Mouse (Mus musculus) frontal cortex, postnatal 36 days (tissue): ENCODE measurements around the gene Ugt2b36.
"Not testable (repeated sequence)": the region's sequence is repeated elsewhere in the genome, so short reads cannot be mapped to it uniquely, and the experiment has no call there.

Experiments used
- DNase-seq, 2 experiments: peaks; one replicate each; pipeline ENCODE4 v3.0.0; 2022; ENCODE audit warnings: low spot score in 2 of 2

The Ugt2b36 gene

DNA sequence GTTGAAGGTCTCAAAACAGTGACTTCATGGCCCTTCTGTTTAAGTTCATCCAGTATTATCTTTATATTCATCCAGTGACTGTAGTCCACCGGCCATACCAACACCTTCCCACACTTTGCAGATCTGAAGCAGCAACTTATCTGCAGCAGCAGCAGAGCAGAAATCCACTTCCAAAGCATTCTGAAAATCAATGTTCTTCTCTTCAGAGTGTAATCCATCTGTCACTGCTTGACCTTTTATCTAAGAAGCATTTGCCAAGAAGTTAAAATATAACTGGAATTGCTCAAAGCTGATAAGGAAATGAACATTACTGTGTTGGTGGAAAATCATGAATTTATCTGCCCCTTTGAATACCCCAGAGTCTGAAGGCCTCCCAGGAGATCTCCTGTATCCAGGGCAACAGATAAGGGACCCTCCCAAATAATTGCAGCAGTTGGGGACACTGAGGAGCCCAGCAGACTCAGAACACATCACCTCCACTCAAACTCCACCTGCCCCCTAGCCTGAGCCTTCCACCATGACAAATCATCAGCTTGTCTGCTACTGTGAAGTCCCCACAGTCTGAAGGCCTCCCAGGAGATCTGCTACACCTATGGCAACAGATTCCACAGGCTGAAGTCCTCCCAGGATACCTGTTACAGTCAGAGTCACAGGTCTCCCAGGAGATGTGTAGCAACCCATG is at the start of gene Ugt2b36:
TSS of gene Ugt2b36 (minus strand) at position 210 of the 682 bp plus-strand sequence.
- no peak for DNase-seq

DNA sequence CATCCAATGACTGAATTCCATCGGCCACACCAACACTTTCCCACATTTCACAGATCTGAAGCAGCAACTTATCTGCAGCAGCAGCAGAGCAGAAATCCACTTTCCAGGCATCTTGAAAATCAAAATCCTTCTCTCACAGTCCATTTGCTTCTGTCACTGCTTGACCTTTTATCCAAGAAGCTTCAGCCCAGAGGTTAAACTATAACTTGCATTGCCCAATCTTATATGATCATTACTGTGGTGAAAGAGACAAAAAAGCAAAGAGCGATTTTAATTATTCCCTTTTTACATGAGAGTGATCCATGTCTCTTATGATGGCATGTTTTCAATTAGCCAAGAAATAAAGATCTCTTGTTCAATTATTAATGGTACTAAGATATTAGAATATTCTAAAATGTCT is 47.8 kb upstream of the Ugt2b36 start, which contains the start of gene Ugt2b5:
TSS of gene Ugt2b5 (minus strand) at position 123 of the 400 bp plus-strand sequence.
- not testable (repeated sequence) for DNase-seq

DNA sequence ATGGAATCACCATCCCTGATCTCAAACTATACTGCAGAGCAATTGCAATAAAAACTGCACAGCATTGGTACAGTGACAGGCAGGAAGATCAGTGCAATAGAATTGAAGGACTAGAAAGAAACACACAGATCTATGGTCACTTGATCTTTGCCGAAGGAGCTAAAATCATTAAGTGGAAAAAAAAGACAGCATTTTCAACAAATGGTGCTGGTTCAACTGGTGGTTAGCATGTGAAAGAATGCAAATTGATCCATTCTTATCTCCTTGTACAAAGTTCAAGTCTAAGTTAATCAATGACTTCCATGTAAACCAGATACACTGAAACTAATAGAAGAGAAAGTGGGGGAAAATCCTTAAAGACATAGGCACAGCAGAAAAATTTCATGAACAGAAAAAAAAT is 11.3 kb upstream of the Ugt2b36 start:
- DNase-seq, result not testable (repeated sequence)

DNA sequence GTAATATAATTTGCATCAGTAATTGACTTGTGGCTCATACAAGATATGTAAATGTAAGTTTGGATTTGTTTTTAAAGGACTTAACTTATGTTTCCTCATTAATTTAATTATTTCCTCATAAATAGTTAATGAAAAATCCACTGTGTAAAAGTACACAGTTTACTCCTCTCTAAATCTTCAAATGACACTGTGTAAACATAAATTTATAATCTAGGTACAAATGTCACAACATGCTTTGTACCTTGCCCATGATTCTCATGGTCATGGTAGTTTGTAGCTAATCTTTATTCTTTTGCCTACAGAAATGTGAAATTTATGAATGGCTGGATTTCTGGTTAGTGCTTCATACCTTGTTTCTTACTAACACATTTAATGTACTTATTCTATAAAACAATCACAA is 1.2 kb downstream of the Ugt2b36 start:
- DNase-seq, result no peak

DNA sequence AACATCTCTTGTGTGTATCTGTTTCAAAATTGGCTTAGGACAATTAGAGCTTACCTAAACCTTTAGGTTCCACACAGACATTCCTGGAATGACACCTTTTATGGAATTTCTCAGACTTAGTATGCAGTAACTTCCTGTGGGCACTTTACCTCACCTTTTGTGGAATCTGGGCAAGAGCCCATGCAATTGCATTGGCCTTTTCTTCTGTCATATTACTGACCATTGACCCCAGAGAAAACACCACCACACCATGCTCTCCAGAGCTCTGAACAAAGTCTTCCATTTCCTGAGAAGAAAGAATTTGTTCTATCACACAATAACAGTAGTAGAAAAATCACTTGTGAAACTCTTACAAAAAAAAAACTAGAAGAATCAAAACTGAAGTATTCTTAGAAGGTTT is 3.1 kb downstream of the Ugt2b36 start:
- DNase-seq, result no peak

DNA sequence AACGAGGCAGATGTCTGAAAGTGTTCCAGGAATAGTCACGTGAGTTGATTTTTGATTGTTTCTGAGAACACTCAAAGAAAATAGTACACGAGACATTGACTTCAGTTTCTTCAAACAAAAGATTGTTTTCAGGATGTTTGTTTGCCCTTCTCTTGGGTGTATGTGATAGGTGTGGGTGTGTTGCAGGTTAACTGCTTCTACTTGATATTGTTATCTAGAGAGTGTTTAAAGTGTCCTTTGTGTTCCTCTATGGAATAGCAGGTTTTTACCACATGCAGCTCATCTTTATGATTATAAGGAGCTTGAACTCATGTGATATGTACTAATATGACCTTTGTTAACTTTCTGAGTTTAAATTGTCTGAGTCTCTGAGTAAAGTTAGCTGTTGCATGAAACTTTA is 6.1 kb downstream of the Ugt2b36 start:
- DNase-seq, result no peak

DNA sequence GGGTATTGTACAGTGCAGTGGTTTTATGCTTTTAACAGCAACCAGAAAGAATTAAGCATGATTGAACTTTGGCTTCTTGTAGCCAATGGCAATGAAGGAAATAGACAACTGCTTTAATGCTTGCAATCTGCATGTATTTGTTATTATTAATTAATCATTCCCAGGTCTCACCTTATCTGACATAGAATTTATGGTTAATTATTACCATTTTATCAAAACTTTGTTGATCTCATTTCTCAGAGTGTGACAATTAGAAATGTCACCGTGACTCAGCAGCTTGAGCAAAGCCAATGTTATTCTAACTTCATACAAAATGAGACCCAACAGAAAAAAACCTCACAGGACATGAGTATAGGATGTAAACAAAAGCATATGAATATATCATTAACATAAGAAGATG is 61.7 kb downstream of the Ugt2b36 start:
- DNase-seq, result no peak

DNA sequence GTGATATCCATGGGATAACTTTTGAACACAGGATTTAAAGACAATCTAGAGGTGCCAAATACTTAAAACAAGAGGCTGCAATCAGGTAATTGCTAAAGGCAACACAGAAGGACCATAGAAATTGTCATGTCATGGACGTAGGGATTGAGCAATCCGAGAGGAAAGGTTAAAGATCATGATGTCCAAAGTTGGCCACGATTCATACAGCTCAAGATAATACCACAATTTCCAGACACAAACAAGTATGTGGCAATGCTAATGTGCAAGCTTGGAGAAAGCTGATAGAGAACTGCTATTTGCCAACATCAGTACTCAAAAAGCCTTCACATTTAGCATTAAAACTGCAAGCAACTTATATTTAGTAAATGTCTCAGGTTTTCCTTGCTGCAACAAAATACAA is 65.0 kb downstream of the Ugt2b36 start:
- no peak for DNase-seq
